Mouse (Mus musculus) liver, postnatal 0 days (tissue): ENCODE measurements at regions not wholly inside any gene's neighbourhood (a gene's known extent, or its start where the extent isn't known, plus 50 kb on each side); places are given as distances from the start of the nearest gene placed in this dataset.

ENCODE experiments used
- ATAC-seq: fragments of 200-750 bp; cut with Nextera tagmentation; 2 replicates; pipeline ENCODE4 v1.8.0; 2017; ENCODE audit warnings: mild to moderate bottlenecking, moderate library complexity
- DNase-seq: peaks from one replicate; pipeline ENCODE4 v3.0.0-alpha.2; 2016
- H3K27ac ChIP-seq: fragments of 300-500 bp; sonication (generic); 2 replicates; pipeline ENCODE4 v1.5.1; 2014; ENCODE audit warnings: antibody characterized with exemption, moderate library complexity, mild to moderate bottlenecking, low read depth
- H3K27me3 ChIP-seq: fragments of 300-500 bp; sonication (generic); 2 replicates; pipeline ENCODE4 v1.6.1; 2014; ENCODE audit warnings: low read length, control low read depth, mixed read lengths; ENCODE audit not compliant: insufficient read depth
- H3K36me3 ChIP-seq: fragments of 300-500 bp; sonication (generic); replicated peaks from 2 replicates; pipeline ENCODE4 v1.6.1; 2014; ENCODE audit warnings: mild to moderate bottlenecking, control low read depth, low read length, moderate library complexity, mixed read lengths; ENCODE audit not compliant: insufficient read depth
- H3K4me1 ChIP-seq: fragments of 300-500 bp; sonication (generic); 2 replicates; pipeline ENCODE4 v1.6.1; 2014; ENCODE audit warnings: antibody characterized with exemption, mild to moderate bottlenecking, control low read depth; ENCODE audit not compliant: insufficient read depth
- H3K4me2 ChIP-seq: fragments of 300-500 bp; sonication (generic); 2 replicates; pipeline ENCODE4 v1.6.1; 2014; ENCODE audit warnings: low read depth, mild to moderate bottlenecking, low read length, moderate library complexity, mixed read lengths
- H3K4me3 ChIP-seq: fragments of 300-500 bp; sonication (generic); 2 replicates; pipeline ENCODE4 v1.5.1; 2014; ENCODE audit warnings: low read depth, low read length
- H3K9ac ChIP-seq: fragments of 300-500 bp; sonication (generic); replicated peaks from 2 replicates; pipeline ENCODE4 v1.6.1; 2014; ENCODE audit warnings: mild to moderate bottlenecking, moderate library complexity
- H3K9me3 ChIP-seq: fragments of 300-500 bp; sonication (generic); 2 replicates; pipeline ENCODE4 v1.6.1; 2016; ENCODE audit warnings: mild to moderate bottlenecking, control low read depth, low read length, mixed read lengths
- CTCF ChIP-seq: sonication (generic); IDR thresholded peaks from 2 replicates; pipeline ENCODE4 v1.5.1; 2016; ENCODE audit warnings: antibody characterized with exemption, low read depth
- EP300 ChIP-seq: IDR thresholded peaks from 2 replicates; pipeline ENCODE4 v1.6.1; 2016; ENCODE audit warnings: antibody characterized with exemption, low read depth, mild to moderate bottlenecking
- WGBS: fragments of 180-500 bp; shearing (Covaris S2); extraction: QIAGEN DNeasy Blood & Tissue Kit; methylation state at CpG from one replicate; pipeline ENCODE4 v1.1.7; 2014; ENCODE audit not compliant: insufficient replicate concordance; 5-methylcytosine and 5-hydroxymethylcytosine counted together

DNA sequence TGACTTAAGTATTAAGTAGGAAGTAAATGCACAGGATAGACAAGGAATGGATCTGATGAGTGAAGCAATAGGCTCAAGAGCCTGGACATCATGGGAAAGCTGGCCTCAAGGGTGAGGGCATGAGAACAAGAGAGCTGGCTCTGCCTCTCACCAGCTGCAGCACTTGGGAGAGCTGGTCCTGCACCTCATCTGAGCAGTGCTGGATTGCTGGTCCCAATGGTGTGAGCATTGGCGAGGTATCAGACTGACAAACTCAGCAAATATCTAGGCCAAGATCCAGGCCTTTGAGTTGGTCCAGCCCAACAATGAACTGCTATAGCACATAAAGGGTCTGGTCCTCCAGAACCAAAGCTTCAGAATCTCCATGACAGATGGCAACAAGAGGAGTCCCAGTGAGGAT is 298.5 kb upstream of the Ldb2 start:
- no peaks in the 10 kb centered on the region for H3K4me1 ChIP-seq
- no peaks in the 10 kb centered on the region for H3K27me3 ChIP-seq
- no peaks in the 10 kb centered on the region for H3K9me3 ChIP-seq
- TF ChIP-seq EP300 = no peak
- TF ChIP-seq CTCF = no peak
- no peak overlapping the region for H3K4me3 ChIP-seq
- H3K36me3 ChIP-seq = no peaks in the 10 kb centered on the region
- no peak for DNase-seq
- H3K27ac ChIP-seq = no peak overlapping the region
- no peak overlapping the region for H3K9ac ChIP-seq
- ATAC-seq = no peak
- WGBS = 72% methylated on average over 1 of the region's 1 CpGs
- no peak overlapping the region for H3K4me2 ChIP-seq

- no peak for ATAC-seq
- DNase-seq = no peak
- TF ChIP-seq CTCF (no peak), EP300 (no peak)
- H3K4me2 ChIP-seq = no peak overlapping the region
- H3K36me3 ChIP-seq = no peaks in the 10 kb centered on the region
- no peaks in the 10 kb centered on the region for H3K4me1 ChIP-seq
- 89% methylated on average over 1 of the region's 1 CpGs for WGBS
- no peaks in the 10 kb centered on the region for H3K9me3 ChIP-seq
- no peak overlapping the region for H3K27ac ChIP-seq
- H3K27me3 ChIP-seq = no peaks in the 10 kb centered on the region
- H3K4me3 ChIP-seq = no peak overlapping the region
- H3K9ac ChIP-seq = no peak overlapping the region
Observed at GRCm38 (mm10) chr5:45084741-45085140, 285.3 kb upstream of the Ldb2 start.

DNA sequence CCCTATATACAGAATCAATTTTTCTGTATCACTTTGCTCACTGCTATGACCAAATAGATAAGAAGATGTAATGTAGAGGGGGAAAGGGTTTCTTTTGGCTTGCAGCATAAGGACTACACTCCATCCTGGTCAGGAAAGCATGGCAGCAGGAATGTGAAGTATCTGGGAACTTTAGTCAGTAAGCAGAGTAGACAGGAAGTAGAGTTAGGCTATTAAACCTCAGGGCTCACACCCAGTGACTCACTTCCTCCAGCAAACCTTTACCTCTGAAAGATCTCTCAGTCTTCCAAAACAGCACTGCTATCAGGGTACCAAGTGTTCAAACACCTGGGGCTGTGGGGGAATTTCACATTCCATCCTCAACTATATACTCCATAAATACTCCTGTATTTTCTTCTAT is 283.1 kb upstream of the Ldb2 start:
- Histone ChIP-seq H3K4me1 (no peaks in the 10 kb centered on the region), H3K27ac (no peak overlapping the region), H3K36me3 (no peaks in the 10 kb centered on the region), H3K9ac (no peak overlapping the region), H3K9me3 (no peaks in the 10 kb centered on the region), H3K27me3 (no peaks in the 10 kb centered on the region), H3K4me3 (no peak overlapping the region), H3K4me2 (no peak overlapping the region)
- no peak for TF ChIP-seq CTCF
- no peak for TF ChIP-seq EP300
- DNase-seq = no peak
- no peak for ATAC-seq

DNA sequence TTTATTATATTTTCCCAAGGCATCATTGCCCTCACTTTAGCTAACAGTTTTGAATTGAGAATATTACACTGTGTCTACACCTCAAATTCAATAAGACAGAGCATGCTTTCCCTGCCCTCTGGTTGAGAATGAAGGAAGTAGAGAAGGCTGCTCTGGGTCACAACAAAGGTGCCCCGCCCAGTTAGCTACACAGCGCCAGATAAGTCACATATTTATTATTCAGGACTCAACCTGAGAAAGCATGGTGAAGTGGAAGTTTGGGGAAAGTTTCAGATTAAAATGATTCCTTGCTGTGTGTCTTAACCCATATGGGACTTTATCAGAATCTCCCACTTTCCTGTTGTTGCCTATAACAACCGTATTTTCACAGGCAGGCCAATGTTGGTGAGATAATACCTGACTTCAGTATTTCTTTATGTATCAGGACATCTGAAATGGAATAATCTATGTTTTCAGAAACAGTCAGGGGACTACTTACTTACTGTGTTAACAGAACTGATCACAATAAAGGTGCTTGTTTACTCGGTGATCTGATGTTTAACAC is 276.9 kb upstream of the Ldb2 start:
- Histone ChIP-seq H3K36me3 (no peaks in the 10 kb centered on the region), H3K4me1 (no peaks in the 10 kb centered on the region), H3K4me3 (no peak overlapping the region), H3K4me2 (no peak overlapping the region), H3K27ac (no peak overlapping the region), H3K9me3 (no peaks in the 10 kb centered on the region), H3K27me3 (no peaks in the 10 kb centered on the region), H3K9ac (no peak overlapping the region)
- 61% methylated on average over 4 of the region's 4 CpGs for WGBS
- TF ChIP-seq EP300 (no peak), CTCF (no peak)
- DNase-seq (no peak), ATAC-seq (no peak)

GRCm38 (mm10) chr5:45075195-45075594 is 275.7 kb upstream of the Ldb2 start:
- H3K36me3 ChIP-seq = no peaks in the 10 kb centered on the region
- H3K4me2 ChIP-seq = no peak overlapping the region
- DNase-seq (no peak), ATAC-seq (no peak)
- no peak for TF ChIP-seq EP300
- TF ChIP-seq CTCF = no peak
- H3K27me3 ChIP-seq = no peaks in the 10 kb centered on the region
- no peak overlapping the region for H3K27ac ChIP-seq
- H3K4me3 ChIP-seq = no peak overlapping the region
- no peak overlapping the region for H3K9ac ChIP-seq
- no peaks in the 10 kb centered on the region for H3K4me1 ChIP-seq
- H3K9me3 ChIP-seq = no peaks in the 10 kb centered on the region

- WGBS = 55% methylated on average over 1 of the region's 1 CpGs
- ATAC-seq = no peak
- Histone ChIP-seq H3K4me1 (no peaks in the 10 kb centered on the region), H3K9ac (no peak overlapping the region), H3K9me3 (no peaks in the 10 kb centered on the region), H3K27me3 (no peaks in the 10 kb centered on the region), H3K36me3 (no peaks in the 10 kb centered on the region), H3K4me2 (no peak overlapping the region), H3K4me3 (no peak overlapping the region), H3K27ac (no peak overlapping the region)
- DNase-seq = no peak
- no peak for TF ChIP-seq CTCF
- TF ChIP-seq EP300 = no peak
Observed at GRCm38 (mm10) chr5:45072529-45072928, 273.0 kb upstream of the Ldb2 start.
